Mouse (Mus musculus): ENCODE results near the gene Prr22.

Prr22 gene

DNA sequence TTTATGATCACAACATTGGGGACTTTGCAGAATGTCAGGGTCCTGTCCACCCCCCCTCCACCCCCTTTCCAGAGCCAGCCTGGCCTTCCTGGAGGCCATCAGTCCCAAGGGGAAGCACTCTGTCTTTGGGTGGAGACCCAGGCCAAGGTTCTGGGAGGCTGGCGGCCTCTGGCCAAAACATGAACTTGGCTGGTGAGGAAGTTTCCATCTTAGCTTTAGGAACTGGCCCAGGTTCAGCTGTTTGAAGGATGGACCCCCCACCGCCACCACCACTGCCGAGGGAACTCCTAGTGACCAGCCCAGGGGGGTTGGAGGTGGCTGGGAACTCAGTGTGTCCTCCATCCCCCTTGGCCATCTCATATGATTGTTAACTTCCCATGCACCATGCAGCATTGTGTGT, 9.0 kb upstream of the Prr22 start:
- no peak for DNase-seq (ENCODE audit: low read depth, low spot score)

DNA sequence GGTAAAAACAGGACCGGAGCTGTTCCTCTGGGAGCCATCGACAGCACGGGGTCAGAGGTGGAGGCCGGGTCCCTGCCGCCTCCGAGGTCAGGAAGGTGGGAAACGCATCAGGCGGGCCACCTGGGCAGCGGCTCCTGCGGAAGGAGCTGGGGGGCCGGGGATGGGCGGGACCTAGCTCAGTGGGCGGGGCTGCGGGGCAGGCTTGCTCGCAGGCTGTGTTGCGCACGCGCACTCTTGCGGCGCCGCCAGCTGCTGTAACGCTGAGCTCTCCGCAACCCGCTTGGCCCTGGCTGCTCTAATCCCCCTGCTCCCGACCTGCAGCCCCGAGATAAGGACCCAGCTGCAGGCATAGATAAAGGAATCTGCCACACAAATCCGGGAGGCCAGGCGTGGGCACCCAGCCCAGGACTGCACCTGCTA, 8.0 kb upstream of the Prr22 start:
- DNase-seq (ENCODE audit: low read depth, low spot score): peak; percentile 71

DNA sequence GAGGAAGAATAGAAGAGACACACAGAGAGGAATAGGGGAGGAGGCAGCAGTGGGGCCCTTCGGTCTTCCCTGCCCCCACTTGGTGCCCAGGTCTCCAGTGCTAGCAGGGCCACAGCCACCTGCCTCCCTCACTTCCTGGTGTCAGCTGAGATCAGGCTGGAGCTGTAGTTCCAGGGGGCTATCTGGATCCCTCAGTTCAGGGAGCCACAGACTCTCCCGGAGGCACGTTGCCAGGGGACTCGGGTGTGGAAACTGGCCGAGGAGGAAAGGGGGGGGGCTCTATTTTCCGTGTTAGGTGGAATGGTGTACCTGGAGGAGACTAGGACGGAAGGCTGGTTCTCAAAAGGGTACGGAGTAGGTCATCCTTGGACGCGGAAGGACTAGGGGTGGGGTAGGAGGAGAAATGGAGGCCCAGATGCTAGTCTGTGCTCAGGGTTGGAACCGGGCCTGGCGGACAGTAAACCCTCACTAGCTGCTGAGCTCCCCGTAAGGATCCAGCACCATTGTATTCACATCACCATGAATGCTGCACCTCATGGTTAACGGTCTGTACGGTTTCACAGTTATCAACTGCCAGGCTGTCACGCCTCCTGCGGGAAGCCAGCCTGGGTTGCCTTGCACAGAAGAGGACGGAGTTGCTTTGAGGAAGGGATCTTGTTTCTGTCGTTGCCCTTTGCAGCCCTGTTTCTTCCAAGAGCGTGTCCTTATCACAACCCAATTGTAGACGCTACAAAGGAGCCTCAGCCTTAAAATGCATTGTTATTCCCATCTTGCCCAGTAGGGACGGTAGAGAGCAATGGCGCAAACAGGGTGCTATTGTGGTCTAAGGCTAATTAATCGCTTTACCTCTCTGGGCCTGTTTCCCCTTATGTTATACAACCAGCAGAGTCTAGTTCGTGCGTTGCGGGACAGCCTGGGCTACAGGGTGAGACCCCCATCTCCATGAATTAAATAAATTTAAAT, 7.0 kb upstream of the Prr22 start:
- DNase-seq (ENCODE audit: low read depth, low spot score): no peak

DNA sequence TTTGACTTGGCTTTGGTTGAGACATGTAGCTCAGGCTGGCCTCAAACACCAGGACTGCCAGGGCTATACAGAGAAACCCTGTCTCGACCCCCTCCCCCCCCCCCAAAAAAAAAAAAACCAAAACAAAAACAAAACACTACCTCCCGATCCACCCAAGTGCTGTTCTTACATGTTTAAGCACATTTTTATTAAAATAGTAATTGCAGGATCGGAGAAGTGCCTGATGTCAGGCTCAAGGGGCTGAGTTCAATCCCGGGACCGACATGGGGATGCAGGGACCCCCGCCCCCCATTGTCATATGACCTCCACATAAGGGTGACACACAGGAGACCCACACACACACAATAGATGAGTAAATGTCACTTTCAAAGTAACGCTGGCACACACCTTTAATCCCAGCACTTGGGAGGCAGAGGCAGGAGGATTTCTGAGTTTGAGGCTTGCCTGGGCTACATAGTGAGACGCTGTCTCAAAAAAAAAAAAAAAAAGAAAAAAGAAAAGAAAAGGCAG, 6.3 kb upstream of the Prr22 start:
- no peak for DNase-seq (ENCODE audit: low read depth, low spot score)

DNA sequence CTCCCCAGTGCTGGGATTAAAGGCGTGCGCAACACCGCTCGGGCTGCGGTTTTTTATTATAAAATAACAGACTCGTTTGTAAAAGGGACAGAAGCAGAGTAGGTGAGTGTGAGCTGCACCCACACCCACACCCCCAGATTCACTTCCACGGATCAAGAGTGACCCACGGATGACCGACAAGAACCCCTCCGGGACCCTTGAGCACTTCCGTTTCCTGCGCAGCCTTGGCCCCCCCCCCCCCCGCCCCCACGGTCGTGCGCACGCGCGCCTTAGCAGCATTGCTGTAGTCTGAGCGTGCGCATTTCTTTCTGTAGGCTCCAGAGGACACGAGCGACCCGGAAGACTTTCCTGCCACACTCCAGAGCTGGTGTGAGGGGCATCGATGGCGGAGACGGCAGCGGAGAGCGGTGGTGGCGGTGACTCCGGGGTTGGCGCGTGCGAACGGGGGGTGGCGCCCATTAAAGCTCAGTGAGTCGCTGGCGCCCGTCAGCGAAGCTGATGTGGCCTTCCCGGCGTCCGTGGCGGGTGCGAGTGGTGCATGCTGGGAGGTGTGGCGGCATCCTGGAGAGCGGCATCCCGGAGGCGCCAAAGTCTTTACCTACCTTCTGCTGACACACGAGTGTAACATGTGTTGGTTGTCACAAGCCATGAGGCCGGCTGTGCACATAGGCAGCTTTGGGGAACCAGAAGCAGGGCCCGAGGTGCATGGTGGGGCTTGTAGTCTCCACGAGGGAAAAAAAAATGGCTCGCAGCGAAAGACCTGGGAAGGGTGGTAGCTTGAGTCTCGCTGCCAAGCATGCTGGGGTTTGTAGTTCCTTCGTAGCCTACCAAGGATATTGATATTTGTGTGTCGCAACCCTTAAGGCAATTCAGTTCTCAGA, 5.3 kb upstream of the Prr22 start, which contains the start of gene Dus3l:
TSS of gene Dus3l (plus strand) at position 284 of the 881 bp plus-strand sequence.
- DNase-seq (ENCODE audit: low read depth, low spot score): peak; percentile 94

DNA sequence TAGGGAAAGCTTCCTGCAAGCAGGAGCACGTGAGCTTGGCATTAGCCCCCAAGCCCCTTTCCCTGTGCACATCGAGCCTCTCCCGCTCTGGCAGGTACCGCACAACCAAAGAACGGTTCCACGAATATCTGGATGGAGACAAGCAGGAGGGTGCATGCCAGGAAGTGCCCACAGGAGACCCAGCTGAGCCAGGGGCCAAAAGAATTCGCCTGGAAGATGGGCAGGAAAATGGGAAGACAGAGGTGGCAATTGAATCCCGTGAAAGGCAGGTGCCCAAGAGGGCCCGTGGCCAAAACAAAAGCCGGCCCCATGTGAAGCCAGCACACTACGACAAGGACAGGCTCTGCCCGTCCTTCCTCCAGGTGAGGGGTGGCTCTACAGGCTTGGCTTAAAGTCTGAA, 4.6 kb upstream of the Prr22 start:
- DNase-seq (ENCODE audit: low read depth, low spot score): no peak

DNA sequence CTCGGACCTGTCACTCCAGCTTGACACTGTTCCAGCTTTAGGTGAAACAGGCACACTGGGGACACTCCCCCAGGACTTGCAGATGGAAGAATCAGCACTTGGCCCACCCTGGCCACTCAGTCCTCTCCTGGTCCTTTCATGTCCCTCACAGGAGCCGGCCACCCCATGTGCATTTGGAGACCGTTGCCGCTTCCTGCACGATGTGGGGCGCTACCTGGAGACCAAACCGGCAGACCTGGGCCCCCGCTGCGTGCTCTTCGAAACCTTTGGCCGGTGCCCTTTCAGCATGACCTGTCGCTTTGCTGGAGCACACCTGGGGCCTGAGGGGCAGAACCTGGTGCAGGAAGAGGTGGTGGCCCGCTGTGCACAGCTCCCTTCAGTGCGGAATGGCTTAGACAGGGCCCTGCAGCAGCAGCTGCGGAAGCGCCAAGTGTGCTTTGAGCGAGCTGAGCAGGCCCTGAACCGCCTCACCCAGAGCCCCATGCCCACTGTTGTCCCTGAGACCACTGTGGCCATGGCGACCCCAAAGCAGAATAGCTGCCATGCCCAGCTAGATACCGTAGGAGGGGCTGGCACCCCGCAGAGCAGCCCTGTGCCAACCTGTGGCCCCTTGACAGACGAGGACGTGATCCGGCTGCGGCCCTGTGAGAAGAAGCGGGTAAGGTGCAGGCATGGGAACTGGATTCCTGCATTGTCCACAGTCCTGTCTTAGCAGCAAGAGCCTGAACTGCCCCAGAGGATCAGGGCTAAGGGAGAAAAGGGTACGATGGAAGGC, 3.2 kb upstream of the Prr22 start:
- DNase-seq (ENCODE audit: low read depth, low spot score): no peak

DNA sequence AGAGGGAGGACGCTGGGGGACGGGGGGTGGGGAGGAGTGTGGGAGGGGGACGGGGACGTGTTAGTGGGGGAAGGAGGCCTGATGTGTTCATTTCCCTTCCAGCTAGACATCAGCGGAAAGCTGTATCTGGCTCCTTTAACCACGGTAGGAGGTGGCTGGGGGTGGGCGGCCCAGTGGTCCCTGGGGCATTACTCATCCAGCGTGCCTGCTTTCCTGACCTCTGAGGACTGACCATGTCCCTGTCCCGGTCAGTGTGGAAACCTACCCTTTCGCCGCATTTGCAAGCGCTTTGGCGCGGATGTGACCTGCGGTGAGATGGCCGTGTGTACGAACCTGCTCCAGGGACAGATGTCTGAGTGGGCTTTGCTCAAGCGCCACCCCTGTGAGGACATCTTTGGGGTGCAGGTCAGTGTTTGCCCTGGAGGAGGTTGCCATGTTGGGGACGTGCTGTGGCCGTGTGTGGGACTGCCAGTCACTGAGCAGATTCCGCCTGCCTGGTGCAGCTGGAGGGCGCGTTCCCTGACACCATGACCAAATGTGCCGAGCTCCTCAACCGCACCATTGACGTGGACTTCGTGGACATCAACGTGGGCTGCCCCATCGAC, 2.4 kb upstream of the Prr22 start:
- DNase-seq (ENCODE audit: low read depth, low spot score): no peak

DNA sequence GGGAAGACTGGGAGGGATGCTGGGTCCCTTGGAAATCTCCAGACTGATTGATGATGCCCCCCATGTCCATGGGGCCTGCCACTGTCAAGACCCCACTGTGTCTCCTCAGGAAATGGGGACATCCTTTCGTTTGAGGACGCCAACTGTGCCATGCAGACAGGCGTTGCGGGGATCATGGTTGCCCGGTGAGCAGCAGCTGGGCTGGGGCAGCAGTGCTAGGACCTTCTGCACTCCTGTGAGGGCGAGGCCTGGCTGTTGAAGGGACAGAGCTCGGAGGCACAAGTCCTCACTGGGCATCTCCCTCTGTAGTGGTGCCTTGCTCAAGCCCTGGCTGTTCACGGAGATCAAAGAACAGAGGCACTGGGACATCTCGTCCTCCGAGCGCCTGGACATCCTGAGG, 1.1 kb upstream of the Prr22 start:
- DNase-seq (ENCODE audit: low read depth, low spot score): no peak

DNA sequence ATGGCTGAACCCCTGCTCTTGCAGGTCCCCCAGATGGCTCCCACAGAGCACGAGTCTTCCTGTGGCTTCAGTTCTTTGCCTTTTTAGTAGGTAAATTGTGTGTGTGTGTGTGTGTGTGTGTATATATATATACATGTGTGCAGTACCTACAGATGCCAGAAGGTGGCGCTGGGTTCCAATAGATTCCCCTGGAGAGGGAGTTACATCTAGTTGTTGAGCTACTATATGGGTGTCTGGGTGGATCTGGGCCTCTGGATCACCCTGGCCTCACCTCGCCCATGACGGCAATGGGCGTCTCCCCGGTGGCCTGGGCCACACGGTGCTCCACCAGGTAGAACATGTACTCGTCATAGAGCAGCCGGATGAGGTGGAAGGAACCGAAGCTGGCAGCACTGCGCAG, 7.5 kb downstream of the Prr22 start:
- no peak for DNase-seq (ENCODE audit: low read depth, low spot score)

DNA sequence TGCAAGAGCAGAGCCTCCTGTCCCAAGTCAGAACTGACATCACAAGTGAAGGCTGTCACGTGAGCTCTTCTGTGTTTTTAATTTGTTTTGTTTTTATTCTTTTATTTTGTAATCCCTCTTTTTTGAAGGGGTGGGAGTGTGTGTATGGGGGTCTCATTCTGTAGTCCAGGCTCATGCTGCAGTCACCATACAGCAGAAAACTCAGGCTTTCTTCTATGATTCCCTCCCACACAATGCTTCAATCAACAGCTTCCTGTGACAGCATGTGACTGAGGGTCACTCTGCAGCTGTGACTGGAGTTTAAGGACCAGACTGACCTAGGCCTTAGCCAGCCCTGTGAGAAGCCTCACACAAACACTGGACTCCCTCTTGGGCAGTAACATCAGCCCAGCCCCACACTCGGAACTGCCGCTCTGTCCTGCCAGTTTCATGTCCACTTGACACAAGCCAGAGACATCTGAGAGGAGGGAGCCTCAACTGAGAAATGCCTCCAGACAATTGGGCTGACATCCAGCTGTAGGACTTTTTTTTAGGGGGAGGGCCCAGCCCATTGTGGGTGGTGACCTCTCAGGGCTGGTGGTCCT, 8.8 kb downstream of the Prr22 start:
- no peak for DNase-seq (ENCODE audit: low read depth, low spot score)

DNA sequence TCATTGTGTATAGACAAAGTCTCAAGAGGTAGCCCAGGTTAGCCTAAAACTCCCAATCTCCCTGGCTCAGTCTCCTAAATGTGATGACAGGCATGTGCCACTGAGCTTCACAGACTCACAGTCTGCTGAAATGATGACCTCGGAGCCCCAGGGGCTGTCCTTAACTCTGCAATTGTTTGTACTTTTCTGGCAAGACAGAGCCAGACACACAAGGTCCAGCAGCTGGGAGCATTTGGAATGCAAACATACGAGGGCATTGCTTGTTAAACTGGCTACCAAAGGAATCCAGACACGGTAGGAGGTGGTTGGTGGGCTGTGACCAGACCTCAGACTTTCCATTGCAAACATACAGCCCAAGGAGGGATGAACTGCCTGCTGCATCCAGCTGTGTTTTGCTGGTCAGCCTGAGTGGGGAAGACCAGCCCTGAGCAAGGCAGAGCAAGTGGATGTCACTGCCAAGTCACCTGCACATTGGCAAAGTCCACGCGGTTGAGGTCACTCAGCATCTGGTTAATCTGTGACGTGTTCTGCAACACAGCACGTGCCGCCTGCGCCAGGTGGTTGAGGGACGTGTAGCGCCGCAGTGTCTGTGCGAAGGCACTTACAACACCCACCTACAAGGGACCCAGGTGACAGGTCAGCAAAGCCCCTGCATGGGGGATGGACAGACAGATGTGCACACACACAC, 10.4 kb downstream of the Prr22 start:
- no peak for DNase-seq (ENCODE audit: low read depth, low spot score)

DNA sequence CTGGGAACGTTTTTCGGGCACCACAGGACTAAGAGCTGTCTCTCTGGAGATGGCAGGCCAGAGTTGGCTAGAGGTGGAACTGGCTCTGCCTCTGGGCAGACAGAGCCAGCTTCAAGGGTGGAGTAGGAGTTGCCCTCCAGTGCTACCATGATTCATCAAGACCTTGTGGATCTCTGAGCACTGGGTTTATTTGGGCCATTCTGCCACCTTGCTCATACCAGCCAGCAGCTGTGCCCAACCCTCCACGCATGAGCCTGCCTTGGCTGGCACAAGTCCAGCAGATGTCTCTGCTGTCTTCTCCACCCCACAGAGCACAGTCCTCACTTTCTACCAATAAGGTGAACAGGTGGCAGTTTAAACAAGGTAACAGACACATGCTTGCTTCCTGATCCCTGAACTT, 18.8 kb downstream of the Prr22 start:
- no peak for DNase-seq (ENCODE audit: low read depth, low spot score)

DNA sequence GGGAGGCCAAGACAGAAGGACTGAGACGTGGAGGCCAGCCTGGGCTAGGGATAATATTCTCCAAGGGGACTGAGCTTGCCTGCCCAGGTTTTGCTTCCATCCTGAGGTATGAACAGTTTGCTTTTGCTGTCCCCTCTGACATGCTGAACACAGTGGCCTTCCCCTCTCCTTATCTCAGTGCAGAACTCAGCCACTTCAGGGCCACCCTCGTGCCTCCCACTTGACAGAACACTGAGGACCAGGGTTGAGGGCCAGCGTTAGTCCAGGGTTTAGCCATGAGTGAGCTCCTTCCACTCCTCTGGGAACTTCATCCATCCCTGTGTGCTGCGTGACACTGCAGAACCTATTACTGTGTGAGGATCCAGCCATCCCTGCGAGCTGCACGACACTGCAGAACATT, 19.2 kb downstream of the Prr22 start:
- no peak for DNase-seq (ENCODE audit: low read depth, low spot score)

DNA sequence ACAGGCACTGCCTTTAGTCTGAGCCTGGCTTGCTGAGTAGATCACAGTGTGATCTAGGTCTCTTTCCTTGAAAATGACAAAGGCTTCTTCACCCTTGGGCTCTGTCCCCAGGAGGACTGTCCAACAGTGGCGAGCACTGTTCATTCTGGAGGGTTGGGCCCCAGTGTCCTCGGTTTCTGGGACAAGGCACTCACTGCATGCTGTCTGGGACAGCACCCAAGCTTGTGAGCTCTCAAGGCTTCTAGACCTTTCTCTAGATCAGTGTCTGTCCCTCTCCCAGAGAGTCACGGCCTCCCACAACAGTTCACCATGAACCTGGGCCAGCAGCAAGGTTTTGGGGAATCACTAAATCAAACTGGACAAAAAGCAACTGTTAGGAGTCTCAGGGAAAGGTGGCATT, 22.5 kb downstream of the Prr22 start:
- no peak for DNase-seq (ENCODE audit: low read depth, low spot score)

DNA sequence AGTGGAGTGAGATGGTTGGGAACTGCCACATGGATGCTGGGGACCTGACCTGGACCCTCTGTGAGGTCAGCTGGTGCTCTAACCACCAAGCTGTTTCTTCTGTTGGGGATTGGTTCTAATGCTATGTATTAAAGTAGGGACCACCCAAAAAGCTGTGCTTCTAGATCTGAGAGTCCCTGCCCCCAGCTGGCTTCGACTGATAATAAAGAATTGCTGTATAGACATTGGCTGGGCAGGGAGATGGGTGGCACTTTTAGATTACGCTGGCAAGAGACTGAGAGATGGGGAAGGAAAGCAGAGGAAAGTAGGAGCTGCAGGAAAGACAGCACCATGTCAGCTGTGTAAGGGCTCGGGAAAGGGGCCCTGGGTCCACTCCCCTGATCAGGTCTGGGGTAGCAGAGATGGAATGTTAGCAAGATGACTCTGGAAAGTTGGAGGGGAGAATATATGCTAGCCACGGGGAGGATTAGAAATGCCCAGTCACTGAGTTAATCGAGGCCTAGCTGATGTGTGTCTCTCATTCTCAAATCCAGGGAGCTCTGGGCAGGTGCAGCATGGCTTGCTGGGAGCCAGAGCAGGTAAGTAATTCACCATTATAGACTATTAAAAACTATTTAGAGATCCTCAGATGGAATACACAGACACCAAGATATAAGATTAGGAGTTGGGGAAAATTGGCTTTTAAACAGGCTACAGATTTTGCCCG, 23.7 kb downstream of the Prr22 start:
- DNase-seq (ENCODE audit: low read depth, low spot score): no peak

DNA sequence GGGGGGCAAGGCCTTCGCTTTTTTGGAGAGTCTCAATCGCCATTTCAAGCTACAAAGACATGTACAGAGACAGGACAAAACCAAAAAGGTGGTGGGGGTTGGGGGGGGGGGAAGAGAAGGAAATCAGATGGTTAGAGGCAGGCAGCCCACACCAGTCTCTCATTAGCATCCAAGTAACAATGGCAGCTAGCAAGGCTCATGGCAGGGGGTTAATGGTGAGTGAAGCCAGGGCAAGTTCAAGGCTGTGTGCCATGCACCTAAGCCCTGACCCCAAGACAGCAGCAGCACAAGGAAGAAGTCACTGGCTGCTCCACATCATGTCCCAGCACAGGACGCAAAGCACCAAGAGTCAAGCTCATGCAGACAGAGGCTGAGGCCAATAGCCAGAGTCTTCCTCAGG, 29.2 kb downstream of the Prr22 start:
- no peak for DNase-seq (ENCODE audit: low read depth, low spot score)

DNA sequence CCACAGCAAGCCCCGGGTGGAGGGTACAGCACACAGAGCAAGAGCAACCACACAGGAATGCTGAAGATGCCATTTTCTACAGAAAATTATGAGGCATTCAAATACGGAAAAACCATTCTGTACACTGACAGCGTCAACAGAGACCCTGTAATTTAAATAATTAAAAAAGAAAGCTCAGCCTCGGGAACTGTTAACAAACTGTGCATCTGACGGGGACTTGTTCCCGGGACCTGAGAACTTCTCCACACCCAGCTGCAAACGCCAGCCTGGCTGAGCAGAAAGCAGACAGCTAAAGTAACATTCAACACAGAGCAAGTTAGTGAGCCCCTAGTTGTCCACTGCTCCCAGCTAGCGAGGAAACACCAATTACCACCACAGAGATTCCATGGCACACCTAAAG, 32.0 kb downstream of the Prr22 start:
- no peak for DNase-seq (ENCODE audit: low read depth, low spot score)

DNA sequence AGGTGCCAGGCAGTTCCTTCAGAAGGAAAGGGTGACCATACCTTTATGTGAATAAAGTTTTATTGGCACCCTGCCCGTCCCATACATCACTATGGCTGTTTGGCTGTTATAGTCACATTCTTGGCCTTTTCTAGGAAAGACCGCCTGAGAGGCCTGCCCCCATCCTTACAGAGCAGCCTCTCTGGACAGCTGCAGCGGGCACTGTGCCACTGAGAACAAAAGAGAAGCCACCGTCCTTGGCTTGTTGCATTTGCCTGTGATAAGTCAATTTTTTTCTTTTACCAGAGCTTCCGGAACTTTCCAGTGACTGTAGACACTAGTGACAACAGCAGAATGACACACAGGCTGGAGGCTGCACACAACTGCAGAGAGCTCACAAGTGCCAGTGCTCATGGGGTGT, 34.9 kb downstream of the Prr22 start:
- DNase-seq (ENCODE audit: low read depth, low spot score): no peak

DNA sequence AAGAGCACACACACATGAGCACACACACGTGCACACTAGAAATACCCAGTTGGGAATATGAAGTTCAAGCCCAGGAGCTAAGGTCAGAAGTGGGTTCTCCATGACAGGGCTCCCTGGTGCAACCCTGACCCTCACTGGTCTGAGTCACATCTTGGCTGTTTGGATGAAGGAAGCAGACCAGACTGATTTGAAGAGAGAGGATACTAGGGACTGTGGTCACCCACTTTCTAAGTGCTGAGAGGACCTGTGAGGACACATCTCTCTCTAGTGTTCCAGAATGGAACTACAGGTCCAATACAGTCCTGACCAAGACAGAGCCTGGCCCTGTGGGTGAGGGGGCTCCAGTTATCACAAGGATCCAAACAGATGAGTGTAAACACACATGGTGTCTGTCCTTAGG, 35.7 kb downstream of the Prr22 start:
- DNase-seq (ENCODE audit: low read depth, low spot score): no peak
